Mouse (Mus musculus): ENCODE results near the gene Slc35c2. TPM values are rescaled to one million over a fixed set of nuclear protein-coding genes. Genes with fewer than 3 reads are reported as not detected.

The Slc35c2 gene
- total RNA-seq, 2 experiments from 2014 or later = 44.4 to 49.3 TPM

Other genes starting within 250 kb of the Slc35c2 start
- 1 to 10 TPM; 1.2 to 2.5 TPM for gene Cd40, start 232.2 kb downstream of the Slc35c2 start, total RNA-seq (2021)
- not detected for gene 1700025C18Rik, start 197.1 kb downstream of the Slc35c2 start, total RNA-seq (2021)
- gene Cdh22, start 53.0 kb downstream of the Slc35c2 start, total RNA-seq (2021) = 10 to 100 TPM; 20.4 to 23.1 TPM
- 100 to 1,000 TPM; 102 to 104 TPM for gene Elmo2, start 38.6 kb upstream of the Slc35c2 start, total RNA-seq (2021)
- gene Zfp663, start 80.9 kb upstream of the Slc35c2 start, total RNA-seq (2021) = under 1 TPM; 0.59 to 0.79 TPM
- gene Zfp334, start 100.4 kb upstream of the Slc35c2 start, total RNA-seq (2021) = 10 to 100 TPM; 11.9 to 13.2 TPM
- not detected for gene Ocstamp, start 112.5 kb upstream of the Slc35c2 start, total RNA-seq (2021)
- gene Slc13a3, start 185.4 kb upstream of the Slc35c2 start, total RNA-seq (2021) = 10 to 100 TPM; 18.7 to 19.9 TPM
- 10 to 100 TPM; 21.7 to 22.8 TPM for gene Trp53rka, start 205.5 kb upstream of the Slc35c2 start, total RNA-seq (2021)
- 1 to 10 TPM; 1.6 to 1.9 TPM for gene Slc2a10, start 215.9 kb upstream of the Slc35c2 start, total RNA-seq (2021)